ENCODE assay signal across 7 mouse cellular contexts in the genomic region with DNA sequence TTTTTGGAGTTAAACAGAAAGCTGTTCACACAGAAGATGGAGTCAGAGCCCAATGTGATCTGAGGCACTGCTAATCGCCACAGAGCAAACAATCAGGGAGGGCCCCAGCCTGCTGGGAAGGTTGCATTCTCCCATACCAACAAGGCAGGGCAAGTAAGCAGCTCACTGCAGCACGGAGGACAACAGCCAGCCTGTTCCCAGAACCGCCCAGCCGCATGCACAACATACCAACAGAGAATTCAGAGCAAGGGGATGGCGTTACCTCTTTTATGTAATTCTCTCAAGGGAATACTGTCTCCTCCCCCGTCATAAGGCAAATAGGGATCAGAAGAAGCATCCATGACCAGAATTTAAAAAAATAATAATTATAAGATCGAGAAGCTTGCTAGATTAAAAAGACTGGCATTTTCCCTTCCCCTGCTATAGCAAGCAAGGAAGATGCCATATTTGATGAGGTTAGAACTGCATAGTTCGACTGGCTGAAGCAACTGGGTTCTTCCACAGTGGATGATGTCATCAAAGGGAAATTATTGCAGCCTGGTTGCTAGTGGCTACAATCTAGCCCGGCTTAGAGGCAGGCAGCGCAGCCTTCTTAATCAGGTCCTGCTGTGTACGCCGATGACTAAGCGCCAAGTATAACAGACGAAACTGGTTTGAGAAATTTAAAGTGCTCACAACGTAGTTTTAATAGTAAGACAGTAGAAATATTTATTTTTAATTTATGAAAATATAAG. TPM values are rescaled to one million over a fixed set of nuclear protein-coding genes. Genes with fewer than 3 reads are reported as not detected.
DNase-seq lines count a peak whose midpoint lies in the region; ATAC-seq and TF ChIP-seq lines count a peak whose summit lies in the region.

No protein-coding gene starts in this region.

- peak overlapping the region; percentile 68 for H3K4me2 ChIP-seq in embryonic facial prominence, embryonic 14.5 days (ENCODE audit: low read depth, low read length)
- H3K4me2 ChIP-seq in midbrain, embryonic 12.5 days (replicated peaks) = peak overlapping the region; percentile 54

- TF ChIP-seq POLR2A in bone marrow macrophage, adult 2 months (IDR thresholded peaks at IDR 0.05; ENCODE audit: borderline replicate concordance, low read depth, low read length) = no peak
- TF ChIP-seq POLR2A in spleen, adult 2 months (IDR thresholded peaks at IDR 0.05; ENCODE audit: low read depth, low read length) = no peak

- WGBS in embryonic facial prominence, embryonic 14.5 days = 1% methylated on average over 15 of the region's 15 CpGs
- WGBS in limb, embryonic 10.5 days = 2% methylated on average over 15 of the region's 15 CpGs
- 1% methylated on average over 15 of the region's 15 CpGs for WGBS in midbrain, embryonic 12.5 days
- 57% methylated on average over 15 of the region's 15 CpGs for whole genome bisulfite sequencing in spleen, adult 2 months

- peaks cover 17% of the 10 kb centered on the region for H3K4me1 ChIP-seq in bone marrow macrophage, adult 2 months (ENCODE audit: control insufficient read depth, insufficient read depth, low read length)
- H3K4me1 ChIP-seq in embryonic facial prominence, embryonic 14.5 days (ENCODE audit: control insufficient read depth, insufficient read depth, low read length) = peaks cover 4% of the 10 kb centered on the region; the same call in 1 of the 2 replicates
- peaks cover 30% of the 10 kb centered on the region for H3K4me1 ChIP-seq in limb, embryonic 10.5 days
- peaks cover 19% of the 10 kb centered on the region for H3K4me1 ChIP-seq in midbrain, embryonic 12.5 days
- H3K4me1 ChIP-seq in spleen, adult 2 months (ENCODE audit: control insufficient read depth, insufficient read depth, insufficient read length) = peaks cover 7% of the 10 kb centered on the region; the same call in 1 of the 2 replicates

- no peaks in the 10 kb centered on the region for H3K9me3 ChIP-seq in embryonic facial prominence, embryonic 14.5 days (ENCODE audit: control insufficient read depth, low read length)
- H3K9me3 ChIP-seq in limb, embryonic 10.5 days (replicated peaks) = no peaks in the 10 kb centered on the region
- no peaks in the 10 kb centered on the region for H3K9me3 ChIP-seq in midbrain, embryonic 12.5 days

- no peak for TF ChIP-seq CTCF in bone marrow macrophage, adult 2 months (IDR thresholded peaks at IDR 0.05; ENCODE audit: low read depth, low read length)
- TF ChIP-seq CTCF in spleen, adult 2 months (IDR thresholded peaks at IDR 0.05; ENCODE audit: extremely low read depth, insufficient read depth, insufficient read length, insufficient replicate concordance) = no peak

- H3K4me3 ChIP-seq in bone marrow macrophage, adult 2 months (ENCODE audit: insufficient read depth, low read length) = peak overlapping the region; percentile 26; the same call in 1 of the 2 replicates
- H3K4me3 ChIP-seq in embryonic facial prominence, embryonic 14.5 days (ENCODE audit: low read depth, low read length) = peak overlapping the region; percentile 41
- H3K4me3 ChIP-seq in limb, embryonic 10.5 days = peak overlapping the region; percentile 50
- peak overlapping the region; percentile 46 for H3K4me3 ChIP-seq in midbrain, embryonic 12.5 days
- no peak overlapping the region; the same call in 1 of the 2 replicates for H3K4me3 ChIP-seq in spleen, adult 2 months (ENCODE audit: extremely low read depth, insufficient read depth, insufficient read length)

- H3K36me3 ChIP-seq in embryonic facial prominence, embryonic 14.5 days (ENCODE audit: control insufficient read depth, insufficient read depth, low read length) = no peaks in the 10 kb centered on the region
- no peaks in the 10 kb centered on the region for H3K36me3 ChIP-seq in limb, embryonic 10.5 days
- no peaks in the 10 kb centered on the region for H3K36me3 ChIP-seq in midbrain, embryonic 12.5 days
- no peaks in the 10 kb centered on the region for H3K36me3 ChIP-seq in spleen, adult 2 months (ENCODE audit: control insufficient read depth, insufficient read depth, low read length)

- peak overlapping the region; percentile 58 for H3K9ac ChIP-seq in embryonic facial prominence, embryonic 14.5 days (ENCODE audit: low read depth, low read length)
- H3K9ac ChIP-seq in midbrain, embryonic 12.5 days (replicated peaks) = peak overlapping the region; percentile 51

- peak; percentile 97 for DNase-seq in embryonic facial prominence, embryonic 14.5 days (ENCODE audit: low spot score)
- DNase-seq in heart, adult 18-20 months = peak; percentile 82 to 91
- peak; percentile 37 for DNase-seq in kidney, adult 18-20 months
- DNase-seq in limb, embryonic 10.5 days (ENCODE audit: low spot score) = peak; percentile 77
- no peak for DNase-seq in spleen, adult 2 months (ENCODE audit: low read depth in 1 of 2, low spot score in 2 of 2)

- H3K27me3 ChIP-seq in embryonic facial prominence, embryonic 14.5 days (replicated peaks; ENCODE audit: control insufficient read depth, insufficient read depth, low read length) = no peaks in the 10 kb centered on the region
- H3K27me3 ChIP-seq in limb, embryonic 10.5 days (ENCODE audit: low read depth, poor library complexity, severe bottlenecking) = no peaks in the 10 kb centered on the region
- no peaks in the 10 kb centered on the region for H3K27me3 ChIP-seq in midbrain, embryonic 12.5 days
- H3K27me3 ChIP-seq in spleen, adult 2 months (ENCODE audit: control insufficient read depth, insufficient read depth, low read length) = no peaks in the 10 kb centered on the region

- H3K27ac ChIP-seq in bone marrow macrophage, adult 2 months (ENCODE audit: insufficient read depth, low read depth, low read length) = peak overlapping the region; percentile 26
- H3K27ac ChIP-seq in embryonic facial prominence, embryonic 14.5 days (replicated peaks; ENCODE audit: low read depth, low read length) = peak overlapping the region; percentile 86
- peak overlapping the region; percentile 76 for H3K27ac ChIP-seq in limb, embryonic 10.5 days
- peak overlapping the region; percentile 95 for H3K27ac ChIP-seq in midbrain, embryonic 12.5 days (replicated peaks)
- H3K27ac ChIP-seq in spleen, adult 2 months (ENCODE audit: insufficient read depth, low read length) = peak overlapping the region; percentile 44; the same call in 1 of the 2 replicates

- ATAC-seq in embryonic facial prominence, embryonic 14.5 days (ENCODE audit: low read depth) = peak; percentile 96
- ATAC-seq in midbrain, embryonic 12.5 days (ENCODE audit: low FRiP score, low read depth) = peak; percentile 98

RNA-seq across cellular contexts. Expression of gene Clcn3, which starts 28.7 kb away (rescaled TPM):
- polyA plus RNA-seq in bone marrow macrophage, adult 2 months (2012; ENCODE audit: insufficient read depth, insufficient read length, missing spikeins) = 27.7 and 27.8 TPM in 2 replicates
- 16.9 and 18.2 TPM in 2 replicates for polyA plus RNA-seq in embryonic facial prominence, embryonic 14.5 days (2014; fragmentation: Nextera tagmentation; extraction: Ambion mirVana)
- total RNA-seq in heart, adult 18-20 months (2021) = 10 to 100 TPM; 31.6 to 32.0 TPM
- polyA plus RNA-seq in limb, embryonic 10.5 days (2016; fragmentation: Nextera tagmentation; extraction: Ambion mirVana) = 10.9 and 11.8 TPM in 2 replicates
- 47.9 and 49.4 TPM in 2 replicates for polyA plus RNA-seq in midbrain, embryonic 12.5 days (2016; fragmentation: Nextera tagmentation; extraction: Ambion mirVana)
- 9.0 and 10.7 TPM in 2 replicates for polyA plus RNA-seq in spleen, adult 2 months (2012; rRNA removed)

RNA-seq across cellular contexts. Expression of gene Nek1, which starts 38.5 kb away (rescaled TPM):
- 5.9 and 8.5 TPM in 2 replicates for polyA plus RNA-seq in bone marrow macrophage, adult 2 months (2012; ENCODE audit: insufficient read depth, insufficient read length, missing spikeins)
- polyA plus RNA-seq in embryonic facial prominence, embryonic 14.5 days (2014; fragmentation: Nextera tagmentation; extraction: Ambion mirVana) = 23.0 and 23.3 TPM in 2 replicates
- total RNA-seq in heart, adult 18-20 months (2021) = 1 to 10 TPM; 9.5 to 9.6 TPM
- 14.7 and 18.3 TPM in 2 replicates for polyA plus RNA-seq in limb, embryonic 10.5 days (2016; fragmentation: Nextera tagmentation; extraction: Ambion mirVana)
- polyA plus RNA-seq in midbrain, embryonic 12.5 days (2016; fragmentation: Nextera tagmentation; extraction: Ambion mirVana) = 19.9 and 23.5 TPM in 2 replicates
- polyA plus RNA-seq in spleen, adult 2 months (2012; rRNA removed) = 3.4 and 5.8 TPM in 2 replicates

Comparison
In these comparisons a context has a peak if more than half of its experiments do, and no peak if none do; other contexts are left out.
1. H3K27ac ChIP-seq: peak in every context shown above with its lines; median percentile 95 in midbrain, embryonic 12.5 days; 86 in embryonic facial prominence, embryonic 14.5 days; 76 in limb, embryonic 10.5 days; 44 in spleen, adult 2 months; 26 in bone marrow macrophage, adult 2 months.
2. DNase-seq: peak in embryonic facial prominence, embryonic 14.5 days (single experiment), heart, adult 18-20 months (2 of 2), kidney, adult 18-20 months (single experiment) and limb, embryonic 10.5 days (single experiment); none in spleen, adult 2 months (0 of 2).